27 mouse cellular contexts compared by ENCODE assay signal in the genomic region with DNA sequence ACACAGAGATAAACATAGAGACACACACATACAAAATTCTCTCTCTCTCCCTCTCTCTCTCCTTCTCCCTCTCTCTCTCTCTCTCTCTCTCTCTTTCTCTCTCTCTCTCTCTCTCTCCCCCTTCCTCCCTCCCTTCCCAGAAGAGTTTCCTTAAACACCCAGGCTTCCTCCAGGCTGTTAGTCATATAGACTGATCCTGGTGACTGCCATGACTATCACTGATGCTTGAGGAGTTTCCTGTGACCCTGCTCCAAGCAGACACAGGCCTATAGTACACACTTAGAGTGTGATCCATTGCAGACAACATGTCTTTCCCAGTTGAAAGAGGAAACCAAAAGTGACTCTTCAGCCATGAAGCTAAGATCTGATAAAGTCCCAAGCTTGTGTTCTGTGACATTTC. TPM values are rescaled to one million over a fixed set of nuclear protein-coding genes. Genes with fewer than 3 reads are reported as not detected.
"Had no signal": no experiment of that assay in that cellular context is flagged by ENCODE, and none has a peak within 500 bp of the region (broad histone marks: within the 10 kb centered on the region; RNA-seq: fewer than 3 reads in every experiment).

No protein-coding gene starts in this region.

- H3K4me1 ChIP-seq: embryonic facial prominence, embryonic 10.5 days; forebrain, embryonic 10.5 days; forebrain, embryonic 12.5 days; forebrain, embryonic 13.5 days; heart, embryonic 10.5 days had no signal

- H3K4me2 ChIP-seq: embryonic facial prominence, embryonic 12.5 days; embryonic facial prominence, embryonic 13.5 days; embryonic facial prominence, embryonic 15.5 days; forebrain, embryonic 12.5 days; forebrain, embryonic 13.5 days; forebrain, embryonic 15.5 days had no signal

- H3K4me3 ChIP-seq: embryonic facial prominence, embryonic 10.5 days; embryonic facial prominence, embryonic 12.5 days; embryonic facial prominence, embryonic 13.5 days; embryonic facial prominence, embryonic 15.5 days; erythroblast, embryonic 14.5 days; forebrain, embryonic 10.5 days; forebrain, embryonic 12.5 days; forebrain, embryonic 13.5 days; forebrain, embryonic 15.5 days; gastrocnemius, adult 2 months; heart, adult 2 months; heart, embryonic 10.5 days had no signal

- DNase-seq: cerebellum, adult 9-10 months; cerebellum, adult 9-11 months; cerebellum, postnatal 10 days; cerebellum, postnatal 14 days; cerebellum, postnatal 25 days; cerebellum, postnatal 36 days; embryo, embryonic 11 days; forebrain, postnatal 0 days; gastrocnemius, adult 2 months; gastrocnemius, postnatal 10 days; gastrocnemius, postnatal 14 days; gastrocnemius, postnatal 25 days; gastrocnemius, postnatal 36 days; heart, adult 18-20 months; heart, adult 2 months had no signal

- ATAC-seq: forebrain, embryonic 13.5 days; forebrain, embryonic 14.5 days; forebrain, embryonic 15.5 days; forebrain, embryonic 16.5 days; forebrain, postnatal 0 days had no signal

- H3K9ac ChIP-seq: embryonic facial prominence, embryonic 12.5 days; embryonic facial prominence, embryonic 13.5 days; embryonic facial prominence, embryonic 15.5 days; forebrain, embryonic 12.5 days; forebrain, embryonic 13.5 days; forebrain, embryonic 15.5 days; forebrain, postnatal 0 days had no signal

- H3K27me3 ChIP-seq: embryonic facial prominence, embryonic 12.5 days; embryonic facial prominence, embryonic 13.5 days; embryonic facial prominence, embryonic 15.5 days; forebrain, embryonic 12.5 days; forebrain, embryonic 13.5 days; forebrain, embryonic 15.5 days had no signal

- H3K27ac ChIP-seq: embryonic facial prominence, embryonic 10.5 days; embryonic facial prominence, embryonic 12.5 days; embryonic facial prominence, embryonic 13.5 days; embryonic facial prominence, embryonic 15.5 days; forebrain, embryonic 10.5 days; forebrain, embryonic 12.5 days; forebrain, embryonic 13.5 days; forebrain, embryonic 15.5 days; gastrocnemius, adult 2 months; heart, adult 2 months; heart, embryonic 10.5 days had no signal

- H3K36me3 ChIP-seq: embryonic facial prominence, embryonic 10.5 days; embryonic facial prominence, embryonic 12.5 days; embryonic facial prominence, embryonic 13.5 days; embryonic facial prominence, embryonic 15.5 days; forebrain, embryonic 10.5 days; forebrain, embryonic 12.5 days; forebrain, embryonic 15.5 days; heart, embryonic 10.5 days had no signal

- H3K9me3 ChIP-seq: embryonic facial prominence, embryonic 10.5 days; embryonic facial prominence, embryonic 12.5 days; embryonic facial prominence, embryonic 13.5 days; embryonic facial prominence, embryonic 15.5 days; forebrain, embryonic 10.5 days; forebrain, embryonic 12.5 days; forebrain, embryonic 13.5 days; forebrain, embryonic 15.5 days; heart, embryonic 10.5 days had no signal

RNA-seq across cellular contexts. Expression of a gene that starts 9.1 kb away (rescaled TPM):
- polyA plus RNA-seq: erythroblast, embryonic 14.5 days had no signal
